Mouse (Mus musculus): ENCODE results near the gene Lrsam1. TPM values are rescaled to one million over a fixed set of nuclear protein-coding genes. Genes with fewer than 3 reads are reported as not detected.
"Not testable (repeated sequence)": the region's sequence is repeated elsewhere in the genome, so short reads cannot be mapped to it uniquely, and the experiment has no call there.

Lrsam1 gene
- polyA plus RNA-seq (2021), result 29.3 TPM

GRCm38 (mm10) chr2:32961192-32961995 is at the start of gene Lrsam1, which contains the start of gene Rpl12:
Gene Lrsam1 (minus strand): TSS chr2:32961614.
Gene Rpl12 (plus strand): TSS chr2:32961559.
- no peak for DNase-seq (ENCODE audit: low read depth, low spot score)
- TF ChIP-seq CTCF (IDR thresholded peaks at IDR 0.05), result no peak
- H3K27me3 ChIP-seq, result no peaks in the 10 kb centered on the region
- peak; percentile 76 for ATAC-seq
- in situ Hi-C loops (cut with MboI; ENCODE audit: low pct_unique_long_range_greater_than_20kb), result no loop called here
- ChIA-PET CTCF (interaction anchor here (1.6 kb wide), 1 partner anchor 94 kb away, joined by 3 read pairs; no protein-coding TSS in a partner anchor), POLR2A (interaction anchor here (0.6 to 0.9 kb wide), 3 partner anchors 10 to 157 kb away, joined by 3 to 4 read pairs (median 3); no protein-coding TSS in a partner anchor)

- TF ChIP-seq CTCF (IDR thresholded peaks at IDR 0.05), result peak; percentile 71
- ATAC-seq; H3K27me3 ChIP-seq; in situ Hi-C loops (cut with MboI; ENCODE audit: low pct_unique_long_range_greater_than_20kb); POLR2A ChIA-PET; DNase-seq (ENCODE audit: low read depth, low spot score): not testable (repeated sequence)
- CTCF ChIA-PET, result interaction anchor here (0.9 to 1.8 kb wide), 4 partner anchors 11 to 339 kb away, joined by 3 to 9 read pairs (median 3); no protein-coding TSS in a partner anchor
Measured at GRCm38 (mm10) chr2:33009055-33009454, 47.6 kb upstream of the Lrsam1 start.

DNA sequence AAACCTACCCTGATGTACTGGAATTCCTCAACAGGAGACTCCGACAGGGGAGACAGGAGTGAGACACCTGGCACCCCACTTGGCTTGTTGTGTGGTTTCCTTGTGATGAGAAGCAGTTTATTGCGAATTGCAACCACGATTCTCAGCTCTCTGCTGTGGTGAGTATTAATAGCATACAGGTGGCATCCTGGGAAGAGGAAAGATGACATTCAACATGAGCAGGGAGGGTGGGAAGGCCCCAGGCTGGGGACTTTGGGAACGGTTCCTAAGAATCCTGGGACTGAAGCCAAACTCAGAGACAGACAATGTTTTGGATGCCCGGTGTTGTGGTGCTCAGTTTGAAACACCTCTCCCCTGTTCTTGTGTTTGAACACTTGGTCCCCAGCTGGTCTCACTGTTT is 43.6 kb upstream of the Lrsam1 start:
- CTCF ChIA-PET, result interaction anchor here (1.4 kb wide), 1 partner anchor 11 kb away, joined by 4 read pairs; no protein-coding TSS in a partner anchor
- no peak for TF ChIP-seq CTCF (IDR thresholded peaks at IDR 0.05)
- ATAC-seq (no peak), DNase-seq (ENCODE audit: low read depth, low spot score) (no peak)
- in situ Hi-C loops (cut with MboI; ENCODE audit: low pct_unique_long_range_greater_than_20kb), result no loop called here
- no peaks in the 10 kb centered on the region for H3K27me3 ChIP-seq
- POLR2A ChIA-PET, result no interaction called here

DNA sequence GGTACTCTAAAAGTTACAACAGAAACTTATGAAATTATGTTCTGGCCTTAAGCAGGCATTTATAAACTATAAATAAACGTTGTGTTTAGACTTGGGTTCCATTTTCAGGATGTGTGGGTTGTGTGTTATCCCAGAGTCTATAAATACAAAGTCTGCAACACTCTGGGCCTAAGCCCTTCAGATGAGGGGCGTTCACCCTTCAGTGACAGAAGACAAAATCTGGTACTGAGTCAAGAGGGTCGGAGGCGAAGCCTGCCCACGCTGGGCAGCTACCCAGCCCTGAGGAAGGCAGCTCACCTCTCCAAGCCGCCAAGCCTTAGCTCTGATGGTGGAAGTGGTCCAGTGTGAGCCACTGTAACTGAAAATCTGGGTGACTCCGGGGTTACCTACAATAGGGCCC is 40.7 kb upstream of the Lrsam1 start:
- in situ Hi-C loops (cut with MboI; ENCODE audit: low pct_unique_long_range_greater_than_20kb), result no loop called here
- DNase-seq (ENCODE audit: low read depth, low spot score) (no peak), ATAC-seq (no peak)
- no peak for TF ChIP-seq CTCF (IDR thresholded peaks at IDR 0.05)
- CTCF ChIA-PET, result no interaction called here
- POLR2A ChIA-PET, result no interaction called here
- H3K27me3 ChIP-seq, result no peaks in the 10 kb centered on the region

DNA sequence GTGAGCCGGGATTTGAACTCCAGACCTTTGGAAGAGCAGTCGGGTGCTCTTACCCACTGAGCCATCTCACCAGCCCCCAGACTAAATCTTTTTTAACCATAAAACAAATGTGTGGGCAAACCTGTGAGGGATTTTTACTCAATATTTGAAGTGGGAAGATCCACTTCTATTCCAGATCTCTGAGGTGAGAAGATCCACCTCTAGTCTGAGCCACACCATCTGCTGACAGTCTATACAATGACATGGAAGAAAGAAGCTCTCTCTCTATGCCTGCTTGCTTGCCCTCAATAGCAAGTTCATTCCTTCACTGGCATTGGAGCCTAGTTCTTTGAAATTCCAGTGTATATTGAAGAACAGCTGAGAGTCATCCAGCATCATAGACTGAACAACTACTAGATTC is 38.3 kb upstream of the Lrsam1 start:
- ChIA-PET POLR2A (no interaction called here), CTCF (interaction anchor here (1.0 kb wide), 1 partner anchor 12 kb away, joined by 3 read pairs; no protein-coding TSS in a partner anchor)
- DNase-seq (ENCODE audit: low read depth, low spot score) (no peak), ATAC-seq (no peak)
- in situ Hi-C loops (cut with MboI; ENCODE audit: low pct_unique_long_range_greater_than_20kb), result loop anchor here (25.0 kb wide), 1 partner anchor 388 kb away; no protein-coding TSS in a partner anchor
- H3K27me3 ChIP-seq, result no peaks in the 10 kb centered on the region
- TF ChIP-seq CTCF (IDR thresholded peaks at IDR 0.05), result no peak

DNA sequence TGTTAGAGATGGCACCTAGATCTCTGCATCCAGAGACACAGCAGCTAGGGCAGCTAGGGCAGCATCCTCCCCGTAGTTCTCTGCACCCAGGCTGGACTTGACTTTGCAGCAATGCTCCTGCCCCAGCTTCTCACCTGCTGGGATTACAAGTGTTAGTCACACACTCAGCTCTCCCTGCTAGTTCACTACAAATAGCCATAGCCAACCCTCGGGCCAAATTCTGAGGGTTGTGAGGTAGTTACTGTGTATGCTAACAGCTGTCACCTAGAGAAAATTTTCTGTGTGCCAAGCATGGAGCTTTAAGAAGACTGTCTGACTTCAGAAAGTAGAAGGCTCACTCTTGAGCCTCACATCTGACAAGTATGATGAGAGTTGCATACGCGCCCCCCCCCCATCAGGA is 36.4 kb upstream of the Lrsam1 start:
- ATAC-seq (no peak), DNase-seq (ENCODE audit: low read depth, low spot score) (no peak)
- CTCF ChIA-PET, result interaction anchor here (1.4 to 1.7 kb wide), 2 partner anchors 8 to 11 kb away, joined by 3 to 9 read pairs; no protein-coding TSS in a partner anchor
- no peaks in the 10 kb centered on the region for H3K27me3 ChIP-seq
- POLR2A ChIA-PET, result interaction anchor here (0.6 kb wide), 1 partner anchor 142 kb away, joined by 3 read pairs; no protein-coding TSS in a partner anchor
- no peak for TF ChIP-seq CTCF (IDR thresholded peaks at IDR 0.05)
- in situ Hi-C loops (cut with MboI; ENCODE audit: low pct_unique_long_range_greater_than_20kb), result loop anchor here (25.0 kb wide), 1 partner anchor 390 kb away; no protein-coding TSS in a partner anchor

- CTCF ChIA-PET, result interaction anchor here (1.4 to 1.7 kb wide), 2 partner anchors 9 to 12 kb away, joined by 3 to 9 read pairs; no protein-coding TSS in a partner anchor
- in situ Hi-C loops (cut with MboI; ENCODE audit: low pct_unique_long_range_greater_than_20kb), result loop anchor here (25.0 kb wide), 1 partner anchor 390 kb away; no protein-coding TSS in a partner anchor
- POLR2A ChIA-PET, result no interaction called here
- no peaks in the 10 kb centered on the region for H3K27me3 ChIP-seq
- DNase-seq (ENCODE audit: low read depth, low spot score) (no peak), ATAC-seq (no peak)
- no peak for TF ChIP-seq CTCF (IDR thresholded peaks at IDR 0.05)
Measured at GRCm38 (mm10) chr2:32997081-32997480, 35.7 kb upstream of the Lrsam1 start.

DNA sequence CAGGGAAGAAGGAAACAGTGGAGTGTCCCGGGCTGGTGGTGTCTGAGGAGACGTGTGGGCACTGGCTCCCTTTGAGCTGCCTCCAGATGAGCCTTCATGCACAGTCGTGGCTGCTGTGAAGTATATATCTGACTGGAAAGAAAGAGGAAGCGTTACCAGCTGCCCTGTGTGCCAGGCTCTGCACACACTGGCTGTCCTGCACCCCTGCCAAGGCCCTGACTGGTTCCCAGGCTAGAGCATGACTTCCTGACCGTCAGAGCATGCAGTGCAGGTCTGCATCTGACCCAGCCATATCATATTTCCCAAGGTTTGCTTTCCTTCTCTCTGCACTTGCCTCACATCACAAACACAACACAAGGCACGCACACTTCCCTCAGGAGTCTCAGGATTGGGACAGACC is 30.7 kb upstream of the Lrsam1 start:
- DNase-seq (ENCODE audit: low read depth, low spot score), result no peak
- ChIA-PET POLR2A (no interaction called here), CTCF (no interaction called here)
- in situ Hi-C loops (cut with MboI; ENCODE audit: low pct_unique_long_range_greater_than_20kb), result loop anchor here (25.0 kb wide), 1 partner anchor 395 kb away; no protein-coding TSS in a partner anchor
- ATAC-seq, result no peak
- no peaks in the 10 kb centered on the region for H3K27me3 ChIP-seq
- no peak for TF ChIP-seq CTCF (IDR thresholded peaks at IDR 0.05)

DNA sequence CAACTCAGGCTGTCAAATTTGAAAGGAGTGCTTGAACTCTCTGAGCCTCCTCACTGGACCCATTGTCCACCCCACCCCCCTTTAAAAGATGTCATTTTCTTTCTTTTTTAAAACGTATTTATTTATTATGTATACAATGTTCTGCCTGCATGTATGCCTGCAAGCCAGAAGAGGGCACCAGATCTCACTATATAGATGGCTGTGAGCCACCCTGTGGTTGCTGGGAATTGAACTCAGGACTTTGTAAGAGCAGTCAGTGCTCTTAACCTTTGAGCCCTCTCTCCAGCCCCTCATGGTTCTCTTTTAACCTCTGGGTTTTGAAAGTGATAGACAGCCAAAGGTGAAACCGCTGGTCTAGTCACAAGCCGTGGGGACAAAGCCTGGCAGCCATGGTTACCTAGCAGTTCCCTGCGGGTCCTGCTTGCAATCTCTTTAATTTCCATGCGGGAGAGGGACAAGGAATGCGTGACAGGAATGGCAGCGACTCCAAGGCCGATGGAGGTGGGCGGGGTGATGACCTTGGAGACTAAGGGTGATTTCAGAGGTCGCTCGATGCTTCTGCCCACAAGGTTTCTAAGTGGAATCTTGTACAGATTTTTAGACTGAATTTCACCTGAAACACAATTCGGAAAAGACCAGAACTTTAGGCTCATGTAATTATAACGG is 28.9 kb upstream of the Lrsam1 start:
- H3K27me3 ChIP-seq, result no peaks in the 10 kb centered on the region
- no peak for ATAC-seq
- DNase-seq (ENCODE audit: low read depth, low spot score), result no peak
- CTCF ChIA-PET, result no interaction called here
- in situ Hi-C loops (cut with MboI; ENCODE audit: low pct_unique_long_range_greater_than_20kb), result loop anchor here (25.0 kb wide), 1 partner anchor 397 kb away; no protein-coding TSS in a partner anchor
- POLR2A ChIA-PET, result no interaction called here
- TF ChIP-seq CTCF (IDR thresholded peaks at IDR 0.05), result peak; percentile 74

DNA sequence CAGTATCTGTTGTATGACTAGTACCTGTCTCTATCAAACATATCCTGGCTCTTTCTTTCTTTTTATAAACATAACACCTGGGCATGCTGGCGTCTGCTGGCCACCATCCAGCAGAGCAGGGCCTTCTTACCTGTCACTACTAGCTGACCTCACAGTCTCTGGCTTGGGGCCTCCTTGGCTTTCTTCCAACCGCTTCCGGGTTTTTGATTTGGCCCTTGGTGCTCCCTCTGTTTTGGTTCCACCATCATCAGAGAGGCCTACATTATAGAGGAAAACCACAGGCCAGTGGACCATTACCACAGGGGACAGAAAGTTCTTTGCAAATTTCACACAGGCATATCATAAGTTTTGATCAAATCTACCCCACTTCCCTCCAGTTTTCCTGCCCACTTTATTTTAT is 28.0 kb upstream of the Lrsam1 start:
- TF ChIP-seq CTCF (IDR thresholded peaks at IDR 0.05), result no peak
- in situ Hi-C loops (cut with MboI; ENCODE audit: low pct_unique_long_range_greater_than_20kb), result loop anchor here (25.0 kb wide), 1 partner anchor 398 kb away; no protein-coding TSS in a partner anchor
- ChIA-PET POLR2A (no interaction called here), CTCF (no interaction called here)
- DNase-seq (ENCODE audit: low read depth, low spot score), result no peak
- H3K27me3 ChIP-seq, result no peaks in the 10 kb centered on the region
- no peak for ATAC-seq
